Mouse (Mus musculus): ENCODE data around the gene Rnf220. TPM values are rescaled to one million over a fixed set of nuclear protein-coding genes. Genes with fewer than 3 reads are reported as not detected.

The Rnf220 gene
- total and polyA plus RNA-seq, 3 experiments, result 64.4 to 117 (median 86.8) TPM

- Histone ChIP-seq H3K4me1 (ENCODE audit: control insufficient read depth in 1 of 2, insufficient read depth in 2 of 2) (peaks cover 0 to 12% of the 10 kb centered on the region in 2 experiments; a peak in 2 of 4 replicates), H3K27me3 (replicated peaks) (peaks cover 1% of the 10 kb centered on the region), H3K9me3 (replicated peaks; ENCODE audit: low read length) (no peaks in the 10 kb centered on the region), H3K27ac (ENCODE audit: insufficient read depth, low read depth) (no peak overlapping the region), H3K4me2 (ENCODE audit: insufficient read depth, low read depth, poor library complexity, severe bottlenecking) (no peak overlapping the region), H3K79me2 (replicated peaks; ENCODE audit: control insufficient read depth, extremely low read depth, insufficient read depth, poor library complexity, severe bottlenecking) (no peaks in the 10 kb centered on the region), H3K9ac (ENCODE audit: insufficient read depth, low read depth) (no peak overlapping the region), H3K4me3 (replicated peaks in 1 of 3; ENCODE audit: low read depth in 2 of 3, low read length in 2 of 3, poor library complexity in 1 of 3) (no peak overlapping the region), H3K36me3 (replicated peaks in 1 of 2; ENCODE audit: control insufficient read depth in 1 of 2, insufficient read depth in 1 of 2, low read length in 1 of 2) (no peaks in the 10 kb centered on the region)
- dilution Hi-C loops (cut with MboI; ENCODE audit: extremely low pct_ligation_motif_present, extremely low pct_unique_long_range_greater_than_20kb, low sequenced_read_pairs) (no loop called here), in situ Hi-C loops (cut with MboI; ENCODE audit: low pct_ligation_motif_present, low pct_unique_long_range_greater_than_20kb, low sequenced_read_pairs) (no loop called here)
- TF ChIP-seq MAX (IDR thresholded peaks at IDR 0.05; ENCODE audit: low read length) (no peak), ETS1 (conservative IDR thresholded peaks at IDR 0.05; ENCODE audit: low read depth, low read length) (no peak), POLR2AphosphoS2 (IDR thresholded peaks at IDR 0.05; ENCODE audit: low read depth, low read length) (no peak), MYC (IDR thresholded peaks at IDR 0.05; ENCODE audit: low read depth, low read length) (no peak), E2F4 (IDR thresholded peaks at IDR 0.05; ENCODE audit: insufficient replicate concordance, low read depth, low read length) (no peak), ZKSCAN1 (IDR thresholded peaks at IDR 0.05; ENCODE audit: borderline replicate concordance, low read depth, low read length) (no peak), CTCF (conservative IDR thresholded peaks at IDR 0.05 in 1 of 2, IDR thresholded peaks at IDR 0.05 in 1 of 2; ENCODE audit: low read depth in 2 of 2, low read length in 2 of 2) (no peak), UBTF (IDR thresholded peaks at IDR 0.05; ENCODE audit: low read depth, low read length) (no peak), USF2 (conservative IDR thresholded peaks at IDR 0.05; ENCODE audit: low read depth, low read length) (no peak), TCF12 (IDR thresholded peaks at IDR 0.05; ENCODE audit: low read depth, low read length) (no peak), JUN (IDR thresholded peaks at IDR 0.05; ENCODE audit: insufficient read depth, low read depth, low read length) (no peak), ZMIZ1 (IDR thresholded peaks at IDR 0.05; ENCODE audit: low read depth, low read length) (no peak), ZC3H11A (IDR thresholded peaks at IDR 0.05; ENCODE audit: low read depth, low read length) (no peak), MXI1 (IDR thresholded peaks at IDR 0.05; ENCODE audit: low read depth, low read length) (no peak), ELF1 (IDR thresholded peaks at IDR 0.05; ENCODE audit: low read depth, low read length) (no peak)
- DNase-seq (ENCODE audit: extremely low read depth), result no peak
Observed at GRCm38 (mm10) chr4:117369571-117369970, 127.3 kb downstream of the Rnf220 start.

- Histone ChIP-seq H3K79me2 (replicated peaks; ENCODE audit: control insufficient read depth, extremely low read depth, insufficient read depth, poor library complexity, severe bottlenecking) (no peaks in the 10 kb centered on the region), H3K4me2 (ENCODE audit: insufficient read depth, low read depth, poor library complexity, severe bottlenecking) (no peak overlapping the region), H3K4me1 (ENCODE audit: control insufficient read depth in 1 of 2, insufficient read depth in 2 of 2) (peaks cover 0 to 15% of the 10 kb centered on the region in 2 experiments; a peak in 2 of 4 replicates), H3K36me3 (replicated peaks in 1 of 2; ENCODE audit: control insufficient read depth in 1 of 2, insufficient read depth in 1 of 2, low read length in 1 of 2) (no peaks in the 10 kb centered on the region), H3K9me3 (replicated peaks; ENCODE audit: low read length) (no peaks in the 10 kb centered on the region), H3K4me3 (replicated peaks in 1 of 3; ENCODE audit: low read depth in 2 of 3, low read length in 2 of 3, poor library complexity in 1 of 3) (no peak overlapping the region), H3K27me3 (replicated peaks) (peaks cover 1% of the 10 kb centered on the region), H3K27ac (ENCODE audit: insufficient read depth, low read depth) (no peak overlapping the region), H3K9ac (ENCODE audit: insufficient read depth, low read depth) (no peak overlapping the region)
- dilution Hi-C loops (cut with MboI; ENCODE audit: extremely low pct_ligation_motif_present, extremely low pct_unique_long_range_greater_than_20kb, low sequenced_read_pairs) (no loop called here), in situ Hi-C loops (cut with MboI; ENCODE audit: low pct_ligation_motif_present, low pct_unique_long_range_greater_than_20kb, low sequenced_read_pairs) (no loop called here)
- no peak for TF ChIP-seq HCFC1 (IDR thresholded peaks at IDR 0.05; ENCODE audit: low read depth, low read length)
- no peak for TF ChIP-seq RCOR1 (conservative IDR thresholded peaks at IDR 0.05; ENCODE audit: low read depth, low read length)
- no peak for TF ChIP-seq SIN3A (IDR thresholded peaks at IDR 0.05; ENCODE audit: low read length)
- TF ChIP-seq JUN (IDR thresholded peaks at IDR 0.05; ENCODE audit: insufficient read depth, low read depth, low read length), result no peak
- no peak for TF ChIP-seq ZMIZ1 (IDR thresholded peaks at IDR 0.05; ENCODE audit: low read depth, low read length)
- TF ChIP-seq E2F4 (IDR thresholded peaks at IDR 0.05; ENCODE audit: insufficient replicate concordance, low read depth, low read length), result no peak
- TF ChIP-seq MXI1 (IDR thresholded peaks at IDR 0.05; ENCODE audit: low read depth, low read length), result no peak
- TF ChIP-seq TCF12 (IDR thresholded peaks at IDR 0.05; ENCODE audit: low read depth, low read length), result no peak
- no peak for TF ChIP-seq MEF2A (IDR thresholded peaks at IDR 0.05; ENCODE audit: borderline replicate concordance, low read depth, low read length)
- no peak for TF ChIP-seq EP300 (IDR thresholded peaks at IDR 0.05; ENCODE audit: low read length)
- TF ChIP-seq ELF1 (IDR thresholded peaks at IDR 0.05; ENCODE audit: low read depth, low read length), result no peak
- TF ChIP-seq ZKSCAN1 (IDR thresholded peaks at IDR 0.05; ENCODE audit: borderline replicate concordance, low read depth, low read length), result no peak
- TF ChIP-seq ZC3H11A (IDR thresholded peaks at IDR 0.05; ENCODE audit: low read depth, low read length), result no peak
- no peak for TF ChIP-seq PAX5 (IDR thresholded peaks at IDR 0.05; ENCODE audit: low read length)
- no peak for TF ChIP-seq MAZ (IDR thresholded peaks at IDR 0.05; ENCODE audit: low read depth, low read length)
- TF ChIP-seq BHLHE40 (IDR thresholded peaks at IDR 0.05; ENCODE audit: low read depth, low read length), result no peak
- no peak for TF ChIP-seq GABPA (IDR thresholded peaks at IDR 0.05; ENCODE audit: insufficient replicate concordance, low read depth, low read length)
- no peak for TF ChIP-seq RAD21 (IDR thresholded peaks at IDR 0.05; ENCODE audit: low read depth, low read length)
- no peak for DNase-seq (ENCODE audit: extremely low read depth)
Observed at GRCm38 (mm10) chr4:117367365-117367764, 129.5 kb downstream of the Rnf220 start.

All from CH12.LX (cell line).